Mouse (Mus musculus) cerebellum, adult 18-20 months (tissue): ENCODE measurements around the gene Pkp4.
A peak's percentile ranks its signal among the peaks of the same experiment; 100 is the strongest.

Source experiments
- DNase-seq, 2 experiments: peaks; one replicate each; pipeline ENCODE4 v3.0.0; 2021

The Pkp4 gene

DNA sequence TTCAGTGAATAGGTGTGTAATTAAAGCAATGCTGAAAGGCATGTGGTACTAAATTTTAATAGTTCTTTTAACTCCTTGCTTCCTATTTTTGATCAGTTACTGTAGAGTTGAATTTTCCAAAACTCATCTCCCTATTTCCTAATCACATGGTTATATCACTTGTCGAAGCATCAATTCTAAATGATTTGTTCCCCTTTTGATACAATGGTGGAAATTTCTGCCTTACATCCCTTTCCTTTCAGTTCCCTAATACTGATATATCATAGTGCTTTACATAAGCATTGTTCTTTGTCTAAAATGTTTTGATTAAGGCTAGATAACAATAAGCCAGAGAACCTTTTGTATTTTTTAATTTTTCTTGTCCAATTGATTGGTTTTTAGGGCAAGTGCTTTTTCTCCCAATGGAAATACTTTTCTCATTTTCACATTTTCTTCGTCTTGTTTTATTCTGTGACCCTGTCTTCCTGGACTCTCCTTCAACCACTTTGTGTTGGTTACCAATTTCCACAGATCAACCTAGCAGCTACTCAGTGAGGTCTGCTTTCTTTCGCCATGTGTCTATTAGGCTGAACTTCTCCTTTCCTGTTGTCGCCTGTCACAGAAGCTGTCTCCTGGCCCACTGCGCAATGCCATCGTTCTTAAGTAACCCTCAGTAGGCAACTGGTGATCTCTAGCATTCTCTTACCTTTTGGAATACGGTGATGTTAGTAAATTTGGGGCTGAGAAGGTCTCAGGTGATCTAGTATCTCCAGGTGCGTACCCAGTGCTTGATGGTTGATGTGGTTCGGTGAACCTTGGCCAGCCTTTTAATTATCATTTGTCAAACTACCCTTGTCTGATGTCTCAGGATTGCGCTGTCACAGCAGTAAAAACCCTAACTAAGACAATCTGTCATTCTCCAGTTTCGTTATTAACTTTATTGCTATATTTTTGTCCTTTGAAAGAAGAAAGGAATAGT, 23.7 kb downstream of the Pkp4 start:
- peak in 1 of 2 experiments; percentile 3 for DNase-seq

DNA sequence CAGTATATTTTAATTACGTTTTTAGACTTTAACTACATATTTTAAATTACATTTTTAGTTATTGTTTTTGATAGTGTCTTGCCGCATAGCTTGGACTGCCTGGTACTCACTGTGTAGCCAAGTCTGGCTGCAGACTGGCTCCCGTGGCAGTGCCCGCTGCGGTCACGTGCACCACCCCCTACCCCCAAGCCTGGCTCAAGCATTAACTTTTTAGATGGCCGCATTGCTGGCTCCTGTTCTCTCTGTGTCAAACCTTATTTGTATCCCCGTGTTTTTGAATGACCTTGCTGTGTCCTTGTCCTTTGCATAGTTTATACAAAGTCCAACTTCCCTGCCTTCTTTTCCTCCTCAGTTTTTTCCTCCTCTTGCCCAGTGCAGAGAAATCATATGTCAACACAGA, 25.5 kb downstream of the Pkp4 start:
- DNase-seq = peak in 1 of 2 experiments; percentile 38

DNA sequence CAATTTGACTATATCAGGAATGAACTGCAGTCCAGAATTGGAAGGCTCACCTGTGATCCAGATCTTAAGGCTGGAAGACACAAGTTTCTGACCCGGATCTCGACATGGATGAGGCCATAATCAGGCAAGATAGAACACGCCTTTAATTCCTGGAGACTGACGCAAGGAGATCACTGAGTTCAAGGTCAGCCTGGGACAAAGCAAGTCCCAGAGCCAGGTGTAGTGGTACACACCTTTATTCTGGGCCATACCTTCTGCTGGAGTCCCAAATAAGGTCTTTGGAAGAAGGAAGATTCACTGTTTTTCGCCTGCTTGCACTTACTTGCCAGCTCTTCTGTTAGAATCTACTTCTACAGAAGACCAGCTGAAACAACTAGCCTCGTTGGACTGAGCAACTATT, 26.3 kb downstream of the Pkp4 start:
- DNase-seq = peak in 1 of 2 experiments; percentile 1

DNA sequence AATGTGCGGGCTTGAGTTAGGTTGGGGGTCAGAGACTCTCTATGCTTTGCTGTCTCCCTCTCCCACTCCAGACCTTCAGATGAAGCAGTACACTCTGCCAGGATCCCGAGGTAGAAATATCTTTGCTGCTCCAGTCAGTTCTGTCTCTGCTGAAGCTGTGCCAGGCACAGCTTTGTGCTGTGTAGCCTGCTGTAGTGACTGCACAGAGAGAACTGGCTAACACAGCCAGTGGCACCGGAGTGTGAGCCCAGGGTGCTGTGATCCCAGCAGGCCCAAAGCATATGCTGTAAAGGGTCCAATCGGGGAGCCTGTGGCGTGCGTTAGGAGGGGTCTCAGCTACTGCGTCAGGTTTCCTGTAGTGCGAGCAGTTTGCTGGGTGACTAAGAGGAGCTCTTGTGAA, 27.7 kb downstream of the Pkp4 start:
- DNase-seq = peak; percentile 70 to 75

DNA sequence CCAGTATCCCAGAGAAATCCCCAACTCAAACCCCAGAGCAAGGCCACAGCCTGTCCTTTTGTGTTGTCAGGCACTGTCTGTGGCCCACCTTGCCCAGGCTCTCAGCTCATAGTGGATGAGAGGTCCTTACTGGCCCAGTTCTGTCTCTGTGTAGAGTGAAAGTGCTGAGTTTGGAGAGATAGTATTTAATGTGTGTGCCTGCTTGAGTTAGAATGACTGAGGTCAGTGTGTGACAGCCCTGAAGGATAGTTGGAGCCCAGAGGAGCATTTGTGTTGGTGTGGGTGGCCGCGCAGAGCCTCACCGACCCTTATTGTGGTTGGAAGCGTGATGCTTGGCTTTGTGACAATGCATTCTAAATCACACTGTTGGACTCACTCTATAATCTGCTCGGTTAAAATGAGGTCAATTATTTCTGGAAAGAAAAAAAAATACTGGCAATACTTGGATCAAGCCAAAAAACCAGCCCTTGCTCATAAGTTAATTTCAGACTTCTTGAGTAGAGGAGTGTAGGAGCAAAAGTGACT, 29.1 kb downstream of the Pkp4 start:
- DNase-seq = peak; percentile 39 to 48

DNA sequence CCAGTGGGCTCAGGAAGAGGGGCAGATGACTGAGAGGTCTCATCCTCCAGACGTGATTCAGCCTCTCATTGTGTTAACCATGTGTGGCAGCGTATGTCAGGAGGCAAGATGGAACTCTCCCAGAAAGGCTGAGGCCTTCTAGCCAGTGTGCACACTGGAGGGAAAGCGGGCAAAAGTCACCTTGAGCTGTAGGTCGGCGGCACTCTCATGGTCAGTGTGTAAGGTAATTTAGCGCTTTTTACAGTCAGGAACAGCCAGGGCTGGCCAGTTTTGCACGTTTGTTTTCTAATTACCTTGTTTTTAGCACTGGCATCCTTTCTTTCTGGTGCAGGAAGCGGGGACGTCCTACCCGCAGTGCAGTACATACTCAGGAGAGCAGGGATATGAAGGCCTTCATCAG, 29.5 kb downstream of the Pkp4 start:
- DNase-seq = peak in 1 of 2 experiments; percentile 30

DNA sequence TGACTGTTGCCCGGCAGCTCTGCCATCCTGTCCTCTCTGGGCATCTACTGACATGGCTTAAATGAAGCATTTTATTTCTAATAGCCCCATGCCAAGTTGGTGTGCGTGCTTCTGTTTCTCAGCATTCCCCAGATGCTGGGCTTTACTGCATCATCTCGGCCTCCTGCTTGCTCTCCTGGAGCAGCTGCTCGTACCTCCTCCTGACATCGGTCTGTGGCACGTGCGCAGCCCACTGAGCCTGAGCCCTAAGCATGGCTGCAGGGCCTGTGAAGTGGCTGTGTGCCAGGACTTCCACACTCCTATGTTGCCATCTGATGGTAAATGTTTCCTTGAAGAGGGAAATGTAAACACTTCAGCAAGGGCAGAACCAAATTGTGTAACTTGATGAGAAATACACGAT, 30.8 kb downstream of the Pkp4 start:
- DNase-seq = peak; percentile 63 to 71

DNA sequence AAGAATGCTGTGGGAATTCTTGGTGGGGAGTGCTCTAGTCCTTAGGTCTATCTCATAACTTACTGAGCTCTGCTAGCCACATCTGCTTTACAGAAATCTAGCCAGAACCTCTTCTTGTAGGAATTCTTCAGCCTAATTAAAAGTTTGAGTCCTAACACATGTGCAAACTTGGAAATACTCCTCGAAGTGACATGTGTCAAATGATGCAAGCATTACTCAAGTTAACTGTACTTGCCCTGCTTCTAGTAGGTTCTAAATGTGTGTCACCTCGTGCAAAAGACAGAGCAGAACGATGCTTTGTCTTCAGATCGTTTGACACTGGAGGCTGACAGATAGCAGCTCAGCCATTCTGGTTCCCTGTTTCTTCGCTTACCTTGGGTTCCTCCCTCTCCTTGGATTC, 32.5 kb downstream of the Pkp4 start:
- DNase-seq = peak in 1 of 2 experiments; percentile 1

DNA sequence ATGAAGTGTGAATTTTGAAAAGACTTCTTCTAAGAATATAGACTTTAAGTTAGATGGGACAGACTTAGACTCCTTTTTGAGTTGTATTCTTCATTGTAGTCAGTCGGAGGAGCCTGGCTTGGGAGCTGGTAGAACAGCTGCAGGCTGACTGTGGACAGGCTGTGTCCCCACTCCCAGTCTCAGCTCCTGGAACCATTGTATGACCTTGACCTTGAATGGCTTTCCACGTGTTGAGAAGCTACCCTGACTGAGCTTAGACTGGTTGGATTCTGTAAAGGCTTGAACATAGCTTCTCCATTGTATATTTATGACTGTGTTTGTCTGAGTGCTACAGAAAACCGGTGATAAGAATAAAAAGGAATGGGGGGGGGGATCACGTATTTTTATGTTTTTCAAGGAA, 36.5 kb downstream of the Pkp4 start:
- DNase-seq = no peak

DNA sequence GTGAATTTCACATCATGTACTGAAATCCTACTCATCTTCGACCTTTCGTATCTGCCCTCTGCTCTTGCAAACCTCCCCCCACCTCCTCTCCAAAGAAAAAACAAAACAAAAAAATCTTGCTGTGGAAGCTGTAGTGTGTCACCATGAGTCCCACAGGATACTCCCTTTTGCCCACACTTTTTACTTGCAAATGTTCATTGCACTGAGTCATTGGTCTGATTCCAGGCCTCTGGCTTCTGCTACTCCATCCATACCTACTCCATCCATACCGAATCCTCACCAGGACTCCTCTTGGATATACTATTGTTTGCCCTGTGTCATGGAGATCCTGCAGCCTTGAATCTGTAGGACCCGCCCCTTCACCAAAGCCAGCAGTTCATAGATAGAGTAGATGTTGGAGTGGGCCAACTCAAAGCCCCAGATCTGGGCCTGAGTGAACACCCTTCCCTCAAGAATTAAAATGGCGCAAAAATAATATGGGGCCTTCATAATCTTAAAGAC, 38.9 kb downstream of the Pkp4 start:
- no peak for DNase-seq

DNA sequence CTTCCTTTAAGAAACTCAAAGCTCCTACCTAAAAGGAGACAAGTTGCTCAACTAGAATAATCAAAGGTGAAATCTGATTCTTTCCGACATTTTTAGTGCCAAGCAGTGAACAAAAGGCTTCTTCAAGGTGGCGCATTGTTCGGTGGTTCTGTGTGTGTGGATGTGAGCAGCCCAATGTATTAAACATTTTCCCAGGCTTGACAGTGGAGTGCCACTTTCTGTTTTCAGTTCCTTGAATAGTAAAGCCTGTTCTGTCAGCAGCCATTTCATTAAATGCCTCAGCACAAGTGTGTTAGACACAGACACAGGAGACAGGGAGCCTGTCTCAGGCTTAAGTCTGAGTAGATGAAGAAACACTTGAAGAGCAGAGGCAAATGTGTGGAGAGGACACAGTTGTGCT, 39.9 kb downstream of the Pkp4 start:
- DNase-seq = no peak

DNA sequence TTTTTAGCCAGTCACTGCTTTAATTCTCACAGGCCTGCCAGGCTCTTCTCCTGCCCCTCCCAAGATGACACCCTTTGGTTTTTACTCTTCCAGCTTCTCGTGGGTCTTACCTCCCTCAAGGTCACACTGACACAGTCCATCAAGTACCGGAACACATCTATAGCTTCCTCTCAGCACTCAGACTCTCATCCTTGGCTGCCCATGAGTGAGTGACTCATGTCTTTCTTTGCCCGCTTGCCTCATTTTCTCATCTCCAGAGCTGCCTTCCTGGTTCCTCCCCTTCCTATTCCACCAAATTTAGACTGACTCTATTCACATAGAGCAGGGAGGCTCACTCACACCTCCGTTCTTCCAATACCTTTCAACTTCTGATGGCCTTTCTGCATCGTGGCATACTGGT, 42.3 kb downstream of the Pkp4 start:
- no peak for DNase-seq

DNA sequence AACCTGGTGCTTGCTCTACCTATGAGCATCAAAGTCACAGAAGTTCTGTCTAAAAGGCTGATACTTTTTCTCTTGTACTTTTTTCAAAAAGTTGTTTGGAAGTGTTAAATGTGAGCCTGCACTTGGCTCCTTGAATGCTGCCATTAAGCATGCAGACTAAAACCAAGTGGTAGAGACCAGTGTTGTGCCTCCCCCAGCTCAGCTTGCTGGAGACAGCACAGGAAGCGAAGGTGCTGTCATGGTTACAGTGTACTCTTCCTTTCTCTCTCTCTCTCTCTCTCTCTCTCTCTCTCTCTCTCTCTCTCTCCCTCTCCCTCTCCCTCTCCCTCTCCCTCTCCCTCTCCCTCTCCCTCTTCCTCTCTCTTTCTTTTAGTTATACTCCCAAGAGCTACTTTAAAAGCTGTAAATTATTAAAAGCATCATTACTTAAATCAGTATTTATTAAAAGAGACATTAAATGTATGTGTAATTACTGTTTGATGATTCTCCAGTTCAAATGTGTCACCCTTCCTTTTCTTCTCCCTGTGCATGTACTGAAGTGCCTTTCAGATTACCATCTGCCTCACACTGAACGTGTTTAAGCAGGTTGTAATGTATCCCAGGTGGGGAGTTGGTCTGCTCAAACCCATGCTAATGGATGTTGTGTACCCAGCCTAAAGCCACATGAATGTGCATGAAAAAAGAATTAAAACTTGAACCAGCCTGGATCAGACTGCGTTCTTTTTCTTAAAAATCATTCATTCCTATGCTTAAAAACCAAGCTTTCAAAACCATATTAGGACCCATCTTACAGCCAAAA, 43.2 kb downstream of the Pkp4 start:
- no peak for DNase-seq

DNA sequence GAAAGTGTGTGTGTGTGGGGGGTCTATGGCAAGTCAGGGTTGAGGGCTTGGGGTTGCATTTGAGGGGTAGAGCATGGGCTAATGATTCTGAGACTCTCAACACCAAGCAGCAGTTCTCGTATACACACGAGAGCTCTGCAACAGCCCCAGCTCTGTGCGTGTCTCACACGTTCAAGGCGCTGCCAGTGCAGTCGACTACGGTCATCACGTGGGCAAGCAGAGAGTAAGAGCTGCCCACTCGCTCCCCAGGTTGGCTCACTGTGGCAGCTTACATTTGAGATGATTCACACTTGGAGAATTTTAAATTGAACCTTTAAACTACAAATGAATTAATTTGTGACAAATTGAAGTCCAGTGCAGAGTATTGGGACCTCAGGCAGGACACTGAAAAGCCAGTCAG, 44.4 kb downstream of the Pkp4 start:
- DNase-seq = no peak

DNA sequence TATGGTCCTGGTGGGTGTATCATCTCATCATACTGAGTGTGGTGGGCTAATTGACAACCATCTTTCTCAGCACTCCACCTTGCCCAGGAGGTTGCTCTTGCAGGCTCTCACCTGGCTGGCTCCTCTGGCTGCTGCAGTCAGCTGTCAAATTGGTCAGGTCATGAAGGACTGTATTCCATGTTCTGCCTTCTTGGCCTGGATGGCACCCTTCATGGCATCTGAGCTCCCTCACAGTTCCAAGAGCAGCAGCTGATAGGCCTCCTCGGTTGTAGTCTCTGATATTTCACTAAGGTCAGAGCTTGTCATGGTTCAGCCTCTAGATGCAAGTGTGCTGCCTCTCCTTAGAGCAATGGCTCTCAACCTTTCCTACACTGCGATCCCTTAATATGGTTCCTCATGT, 45.5 kb downstream of the Pkp4 start:
- peak in 1 of 2 experiments; percentile 47 for DNase-seq

DNA sequence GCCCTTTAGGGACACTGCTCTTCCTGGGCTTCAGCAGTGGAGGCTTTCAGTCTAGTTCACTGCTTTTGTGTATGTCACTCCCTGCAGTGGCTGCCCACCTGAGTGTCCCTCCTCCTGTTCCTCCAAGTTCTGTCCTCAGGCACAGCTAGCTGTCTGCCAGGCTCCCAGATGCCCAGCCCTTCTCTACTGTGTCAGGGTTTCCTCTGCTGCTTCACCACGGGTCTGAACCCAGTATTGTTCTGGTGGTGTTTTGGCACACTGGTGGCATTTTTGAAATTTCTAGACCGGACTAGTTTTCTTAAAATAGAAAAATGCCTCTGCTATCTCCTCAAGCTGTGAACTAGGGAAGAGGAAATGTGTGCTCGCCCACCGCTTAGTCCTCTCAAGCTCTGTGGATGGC, 46.6 kb downstream of the Pkp4 start:
- peak in 1 of 2 experiments; percentile 45 for DNase-seq

DNA sequence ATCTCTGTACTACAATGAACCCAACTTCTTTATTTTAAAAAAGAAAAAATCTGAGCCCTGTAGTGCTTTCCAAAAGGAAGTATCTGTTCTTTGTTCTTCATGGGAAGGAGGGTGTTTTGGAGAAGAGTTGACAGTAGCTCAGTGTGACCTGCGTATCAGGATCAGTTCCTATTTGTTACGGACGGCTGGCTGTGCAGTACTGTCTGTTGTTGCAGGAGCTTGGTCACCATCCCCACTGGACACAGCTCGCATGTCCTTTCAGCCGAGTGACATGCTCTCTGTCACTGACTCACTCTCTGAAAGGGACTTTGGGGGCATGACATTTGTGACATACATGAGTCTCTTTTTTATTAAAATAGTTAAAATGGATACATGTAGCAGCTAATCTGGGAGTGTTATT, 47.1 kb downstream of the Pkp4 start:
- peak; percentile 60 to 73 for DNase-seq

DNA sequence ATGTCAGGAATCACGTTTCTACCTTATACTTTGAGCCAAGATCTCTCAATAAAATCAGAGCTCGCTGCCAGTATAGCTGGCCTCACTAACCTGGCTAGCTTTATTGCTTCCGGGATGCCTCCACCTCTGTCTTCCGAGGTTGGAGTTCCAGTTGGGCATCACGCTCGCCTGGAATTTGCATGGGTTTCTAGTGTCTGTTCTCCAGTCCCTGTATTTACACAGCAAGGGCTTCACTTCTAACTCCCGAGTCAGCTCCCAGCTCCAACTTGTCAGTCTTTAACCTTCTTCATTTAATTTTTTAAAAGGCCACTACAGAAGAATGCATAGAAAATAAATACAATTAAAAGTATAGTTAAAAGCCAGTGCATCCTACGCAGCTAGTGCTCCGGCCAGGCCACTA, 47.6 kb downstream of the Pkp4 start:
- DNase-seq = no peak

DNA sequence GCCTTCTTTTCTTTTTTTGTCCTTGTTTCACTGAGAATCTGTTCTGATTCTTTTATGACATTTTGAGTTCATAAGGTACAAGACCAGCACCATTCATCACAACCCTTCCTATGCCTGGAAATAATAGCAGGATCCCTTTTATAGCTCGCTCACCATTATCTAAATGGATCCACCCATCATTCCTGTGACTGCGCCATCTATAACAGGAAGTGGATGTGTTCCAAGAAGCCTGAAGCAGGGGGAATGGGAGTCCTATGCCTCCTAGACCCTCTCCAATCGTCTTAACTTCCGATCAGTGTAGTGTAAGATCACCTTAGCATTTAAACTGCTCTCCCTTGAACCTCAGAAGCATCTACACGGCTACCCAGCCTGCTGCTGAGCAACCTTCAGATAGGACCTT, 50.4 kb downstream of the Pkp4 start:
- DNase-seq = no peak

DNA sequence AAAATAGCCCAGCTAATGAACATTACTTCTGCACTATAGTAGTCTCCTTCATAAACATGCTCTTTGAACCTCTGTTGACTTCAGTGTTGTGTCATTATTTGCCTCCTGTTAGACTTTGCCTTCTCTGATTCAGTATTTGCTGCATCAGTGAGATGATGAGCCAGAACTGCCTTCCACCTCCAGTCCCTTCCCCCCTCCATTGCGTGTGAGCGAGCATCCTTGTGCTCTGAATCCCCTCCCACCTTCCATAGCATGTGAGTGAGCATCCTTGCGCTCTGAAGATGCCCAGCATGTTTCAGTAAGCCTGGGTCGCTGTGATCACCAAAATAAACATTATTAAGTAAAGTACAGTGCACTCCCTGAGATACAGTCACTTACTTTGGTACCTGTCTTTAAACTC, 51.8 kb downstream of the Pkp4 start:
- DNase-seq = peak in 1 of 2 experiments; percentile 49

DNA sequence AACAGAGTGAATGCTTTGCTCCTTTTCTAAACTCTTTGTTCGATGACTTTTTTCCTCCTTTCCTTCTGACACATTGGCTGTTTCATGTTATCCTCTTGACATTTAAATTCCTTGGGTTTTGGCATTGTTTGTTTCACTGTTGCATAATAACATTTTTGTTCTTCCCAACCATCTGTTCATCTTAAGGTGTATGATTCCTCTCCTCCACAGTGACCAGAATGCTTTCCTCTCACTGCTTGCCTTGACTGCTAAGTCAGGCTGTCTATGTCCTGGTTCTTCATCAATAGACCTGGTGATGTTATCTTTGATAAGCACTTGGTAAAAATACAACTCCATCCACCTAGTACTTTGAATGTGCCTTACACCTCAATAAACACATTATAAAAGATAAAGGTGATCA, 52.2 kb downstream of the Pkp4 start:
- DNase-seq = no peak

DNA sequence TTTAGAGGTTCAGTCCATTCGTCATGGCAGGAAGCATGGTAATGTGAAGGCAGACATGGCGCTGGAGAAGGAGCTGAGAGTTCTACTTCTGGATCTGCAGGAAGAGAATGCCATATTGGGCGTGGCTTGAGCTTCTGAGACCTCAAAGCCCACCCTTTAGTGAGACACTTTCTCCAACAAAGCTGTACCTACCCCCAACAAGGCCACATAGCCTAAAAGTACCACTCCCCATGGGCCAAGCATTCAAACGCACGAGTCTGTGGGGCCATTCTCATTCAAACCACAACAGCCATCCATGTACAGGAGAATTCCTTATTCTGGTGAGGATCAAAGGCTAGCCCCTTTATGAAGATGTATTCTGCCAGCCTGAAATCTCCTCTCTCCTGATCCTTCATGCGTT, 57.3 kb downstream of the Pkp4 start:
- no peak for DNase-seq

DNA sequence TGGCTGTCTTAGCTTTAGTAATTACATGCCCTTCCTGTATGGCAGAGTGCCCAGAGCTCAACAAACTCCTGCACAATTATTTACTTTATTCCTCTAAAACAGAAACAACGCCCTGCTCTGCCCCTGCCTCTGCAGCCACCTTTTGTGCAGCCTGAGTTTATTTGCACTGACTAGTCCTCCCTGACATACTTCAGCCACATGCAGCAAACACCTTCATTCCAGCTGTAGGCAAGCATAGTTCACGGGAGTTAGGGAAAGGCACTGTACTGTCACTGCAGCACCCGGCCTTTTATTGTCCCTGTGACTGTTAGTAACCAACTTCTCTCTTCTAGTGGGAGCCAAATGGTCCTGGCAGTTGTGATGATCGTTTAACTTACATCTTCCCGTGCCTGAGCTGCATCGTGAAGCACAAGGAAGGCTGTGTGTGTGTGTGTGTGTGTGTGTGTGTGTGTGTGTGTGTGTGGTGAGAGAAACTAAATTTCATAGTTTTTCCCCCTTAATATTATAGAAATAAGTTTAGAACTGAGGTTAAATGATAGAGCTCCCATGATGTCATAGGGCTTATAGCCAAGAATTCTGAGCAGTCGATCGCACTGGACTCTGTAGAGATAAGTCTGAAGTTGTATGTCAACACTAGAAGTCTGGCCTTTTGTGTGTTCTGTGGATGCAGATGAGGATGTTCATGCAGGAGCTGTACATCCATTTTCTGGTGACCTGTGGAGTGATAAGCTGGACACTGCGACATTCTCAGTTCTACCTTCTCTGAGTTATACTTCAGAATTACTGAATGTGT, 59.5 kb downstream of the Pkp4 start:
- DNase-seq = peak in 1 of 2 experiments; percentile 25
